Mouse (Mus musculus): ENCODE measurements around the gene Mlf2.
A peak's percentile ranks its signal among the peaks of the same experiment; 100 is the strongest.

The Mlf2 gene

GRCm38 (mm10) chr6:124913214-124913613, 18.0 kb upstream of the Mlf2 start:
- no peak for DNase-seq (ENCODE audit: low spot score)

GRCm38 (mm10) chr6:124913721-124914285, 17.4 kb upstream of the Mlf2 start:
- DNase-seq (ENCODE audit: low spot score): no peak

- DNase-seq (ENCODE audit: low spot score): no peak
These were observed 16.7 kb upstream of the Mlf2 start for GRCm38 (mm10) chr6:124914511-124914910.

GRCm38 (mm10) chr6:124915160-124915941, 15.8 kb upstream of the Mlf2 start:
- DNase-seq (ENCODE audit: low spot score): peak; percentile 46

DNA sequence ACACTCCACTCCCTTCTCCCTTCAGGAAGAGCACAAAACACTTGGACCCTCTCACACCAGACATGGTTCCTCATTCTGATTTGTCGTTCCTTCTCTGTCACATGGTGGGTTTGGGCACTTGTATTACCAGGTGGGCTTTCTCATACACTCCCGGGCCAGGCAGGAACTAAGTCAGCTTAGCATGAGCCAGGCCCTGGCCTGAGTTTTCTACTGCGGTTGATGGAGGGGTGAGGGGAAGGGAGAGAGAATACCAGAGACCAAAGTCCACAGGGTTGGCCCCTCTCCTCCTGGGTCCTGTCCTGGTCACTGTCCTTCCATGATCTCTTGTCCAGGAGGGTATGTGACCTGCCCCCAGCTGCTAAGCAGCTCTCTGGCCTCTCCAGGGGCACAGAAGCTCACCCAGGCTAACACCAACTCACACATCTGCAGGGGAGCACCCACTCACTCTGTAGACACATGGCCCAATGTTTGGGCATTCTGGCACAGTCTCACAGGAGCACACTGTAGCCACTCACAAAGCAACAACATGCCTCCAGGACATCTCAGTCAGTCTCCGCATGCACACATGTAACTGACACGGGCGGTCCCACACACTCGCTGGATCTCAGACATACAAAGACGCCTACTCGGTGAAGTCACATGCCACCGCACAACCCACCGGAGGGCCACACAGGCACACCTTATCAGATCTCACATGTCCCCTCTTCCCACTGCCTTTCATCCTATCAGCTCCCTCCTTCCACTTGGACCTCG, 15.1 kb upstream of the Mlf2 start:
- DNase-seq (ENCODE audit: low spot score): peak; percentile 77

GRCm38 (mm10) chr6:124916695-124917517, 14.3 kb upstream of the Mlf2 start:
- peak; percentile 93 for DNase-seq (ENCODE audit: low spot score)

GRCm38 (mm10) chr6:124917518-124918330, 13.5 kb upstream of the Mlf2 start:
- DNase-seq (ENCODE audit: low spot score): peak; percentile 91

DNA sequence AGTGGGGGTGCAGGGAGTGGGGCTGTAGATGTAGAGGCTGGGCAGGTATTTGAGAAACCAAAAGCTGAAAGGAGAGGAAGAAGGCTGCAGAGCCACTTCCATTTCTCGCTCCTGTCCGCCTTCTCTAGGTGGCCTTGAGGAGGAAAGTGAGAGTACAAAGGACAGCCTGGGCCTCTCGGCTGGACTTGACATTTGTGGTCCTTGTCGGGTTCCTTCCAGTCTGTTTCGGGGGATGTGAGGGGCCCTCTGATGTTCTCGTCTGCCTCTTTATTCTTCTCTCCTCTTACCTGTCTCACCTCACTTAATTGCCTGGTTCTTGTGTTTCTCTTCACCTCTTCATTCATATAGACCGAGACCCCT, 12.9 kb upstream of the Mlf2 start:
- DNase-seq (ENCODE audit: low spot score): no peak

- DNase-seq (ENCODE audit: low spot score): no peak
These were observed 12.1 kb upstream of the Mlf2 start for GRCm38 (mm10) chr6:124918890-124919627.

GRCm38 (mm10) chr6:124919695-124920317, 11.4 kb upstream of the Mlf2 start, which contains the start of gene Ptms:
Ptms (minus strand) TSS chr6:124920103.
- DNase-seq (ENCODE audit: low spot score): peak; percentile 93

DNA sequence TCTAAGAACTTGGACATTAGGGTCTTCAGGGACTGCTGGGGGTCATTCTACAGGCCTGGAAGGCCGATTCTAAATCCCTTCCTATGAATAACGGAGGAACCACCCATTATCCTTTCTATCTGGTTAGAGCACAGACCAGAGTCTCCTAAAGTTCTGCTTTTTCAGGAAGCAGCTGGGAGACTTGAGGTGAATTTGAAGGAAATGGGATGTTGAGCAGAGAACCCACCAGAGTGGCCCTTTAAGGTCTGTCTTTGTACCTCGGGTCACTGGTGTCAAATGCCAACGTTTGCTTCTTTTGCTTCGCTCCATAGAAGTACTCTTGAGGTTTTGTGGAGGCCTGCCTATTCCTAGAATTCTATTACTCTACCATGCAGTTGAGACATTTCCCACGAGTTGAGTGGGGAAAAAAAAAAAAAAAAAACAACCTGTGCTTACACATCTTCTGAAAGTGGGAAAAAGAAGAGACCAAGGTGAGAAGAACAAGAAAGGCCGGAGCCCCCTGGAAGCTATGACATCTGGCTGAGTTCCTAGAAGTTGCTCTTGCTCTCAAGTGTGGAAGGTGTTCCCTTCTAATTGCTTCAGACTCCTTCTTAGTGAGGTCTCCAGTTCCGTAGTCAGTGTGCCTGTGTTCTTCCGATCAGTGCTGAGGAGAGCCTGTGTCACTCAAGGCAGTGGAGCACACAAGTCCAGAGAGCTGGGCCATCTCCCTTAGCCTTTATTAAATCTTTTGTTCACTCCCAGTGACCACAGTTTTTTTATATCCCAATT, 10.7 kb upstream of the Mlf2 start:
- DNase-seq (ENCODE audit: low spot score): no peak

DNA sequence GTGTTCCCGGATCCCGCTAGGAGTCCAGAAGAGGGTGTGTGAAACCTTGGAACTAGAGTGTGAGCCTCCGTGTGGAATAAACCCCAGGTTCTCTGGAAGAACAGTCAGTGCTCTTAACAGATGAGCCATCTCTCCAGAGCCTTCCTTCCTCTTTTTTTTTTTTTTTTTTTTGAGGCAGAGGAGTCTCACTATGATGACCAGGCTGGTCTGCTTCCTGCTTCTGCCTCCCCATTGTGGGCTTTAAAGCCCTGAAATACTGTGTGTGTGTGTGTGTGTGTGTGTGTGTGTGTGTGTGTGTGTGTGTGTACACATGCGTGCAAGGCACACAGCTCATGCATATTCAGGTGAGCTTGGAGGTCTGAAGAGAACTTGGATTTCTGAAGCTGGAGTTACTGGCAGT, 9.6 kb upstream of the Mlf2 start:
- DNase-seq (ENCODE audit: low spot score): no peak

DNA sequence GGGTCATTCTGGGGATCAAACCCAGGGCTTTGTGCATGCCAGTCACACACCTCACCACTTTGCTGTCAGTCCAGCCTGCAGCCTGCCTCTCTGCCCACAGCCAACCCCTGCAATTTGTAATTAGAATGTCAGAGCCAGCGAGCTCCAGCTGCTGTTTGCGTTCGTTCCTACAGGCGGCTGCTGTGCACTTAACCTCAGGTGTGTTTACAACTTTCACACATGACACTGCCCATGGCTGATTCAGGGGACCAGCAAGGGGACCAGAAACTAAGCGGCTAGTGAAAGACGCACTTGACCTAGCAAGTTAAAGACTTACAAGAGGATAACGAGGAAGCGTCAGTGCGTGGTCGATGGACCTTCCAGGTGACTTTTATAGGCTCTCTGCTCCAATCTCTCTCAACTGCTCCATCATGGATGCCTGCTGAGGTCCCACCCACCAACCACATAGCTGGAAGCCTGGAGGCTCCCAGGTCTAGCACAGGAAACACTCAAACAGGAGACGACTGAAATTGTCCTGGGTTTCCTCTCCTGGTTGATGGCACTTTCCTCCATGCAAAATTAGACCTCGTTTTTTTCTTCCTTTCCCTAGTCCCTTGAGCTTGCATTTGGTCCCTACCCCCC, 5.9 kb upstream of the Mlf2 start:
- no peak for DNase-seq (ENCODE audit: low spot score)

DNA sequence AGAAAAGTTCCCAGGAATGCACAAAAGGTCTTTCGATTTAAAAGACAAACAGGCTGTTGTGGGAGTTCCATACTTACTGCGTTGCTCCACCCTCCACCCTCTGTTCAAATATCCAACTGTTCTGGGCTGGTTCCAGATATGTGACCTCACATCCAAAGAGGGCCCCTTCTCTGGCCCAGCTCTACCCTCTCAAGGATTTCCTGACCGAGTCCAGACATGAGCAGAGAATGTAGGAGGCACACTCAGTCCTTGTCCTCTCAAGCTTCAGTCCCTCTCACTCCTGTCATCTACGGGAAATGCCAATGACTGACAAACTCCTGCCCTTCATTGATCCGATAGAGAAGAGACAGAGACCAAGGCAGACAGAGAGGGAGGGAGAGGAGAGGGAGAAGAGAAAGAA, 5.2 kb upstream of the Mlf2 start:
- DNase-seq (ENCODE audit: low spot score): no peak

DNA sequence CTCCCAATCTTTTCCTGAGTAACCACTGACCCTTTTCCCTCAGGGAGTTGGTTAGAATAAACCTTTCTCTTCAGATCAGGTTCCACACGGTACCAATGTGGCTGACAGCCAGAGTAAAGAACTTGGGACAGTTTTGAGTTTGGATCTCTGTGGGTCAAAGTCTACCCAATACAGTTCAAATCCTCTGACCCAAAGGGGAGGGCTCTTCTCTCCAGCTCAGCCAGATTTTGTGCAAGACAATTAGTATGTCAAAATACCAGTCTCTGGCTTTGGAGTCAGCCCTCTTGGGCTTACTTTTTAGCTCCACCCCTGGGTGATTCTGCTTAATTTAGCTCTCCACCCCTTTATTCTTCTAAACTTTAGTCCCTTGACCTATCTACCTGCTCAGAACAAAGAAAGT, 955 bp upstream of the Mlf2 start:
- no peak for DNase-seq (ENCODE audit: low spot score)

- DNase-seq (ENCODE audit: low spot score): peak; percentile 63
These were observed 533 bp downstream of the Mlf2 start for GRCm38 (mm10) chr6:124931525-124932313.

DNA sequence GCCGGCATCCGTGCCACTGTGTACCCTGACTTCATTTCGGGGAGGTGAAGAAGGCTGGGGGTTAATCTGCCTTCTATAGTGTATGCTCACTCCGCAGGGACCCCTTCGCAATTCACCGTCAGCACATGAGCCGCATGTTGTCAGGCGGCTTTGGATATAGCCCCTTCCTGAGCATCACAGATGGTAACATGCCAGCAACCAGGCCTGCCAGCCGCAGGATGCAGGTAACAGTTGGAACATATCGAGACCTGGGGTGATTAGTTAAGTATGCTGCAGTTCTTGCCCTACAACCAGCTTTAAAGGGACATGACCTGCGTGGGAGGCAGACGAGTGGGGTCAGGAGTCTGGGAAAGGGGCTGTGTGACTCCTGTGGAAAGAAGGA, 1.1 kb downstream of the Mlf2 start:
- no peak for DNase-seq (ENCODE audit: low spot score)

- DNase-seq (ENCODE audit: low spot score): no peak
These were observed 1.9 kb downstream of the Mlf2 start for GRCm38 (mm10) chr6:124933127-124933526.

All from layer of hippocampus, adult 11-12 months (tissue).